Mouse (Mus musculus) CH12.LX (cell line): ENCODE measurements at regions not wholly inside any gene's neighbourhood (a gene's known extent, or its start where the extent isn't known, plus 50 kb on each side); places are given as distances from the start of the nearest gene placed in this dataset.

Experiments used
- DNase-seq: peaks from one replicate; pipeline ENCODE4 v3.0.0-alpha.2; 2013; ENCODE audit errors: extremely low read depth
- H3K27ac ChIP-seq: 2 replicates; pipeline ENCODE4 v1.5.1; 2012; ENCODE audit warnings: low read depth, mild to moderate bottlenecking, control low read depth, moderate library complexity; ENCODE audit not compliant: insufficient read depth
- H3K27me3 ChIP-seq: replicated peaks from 2 replicates; pipeline ENCODE3; 2012; ENCODE audit warnings: inconsistent platforms
- H3K36me3 ChIP-seq, 2 experiments: replicated peaks in 1 of 2; 2 replicates each; pipeline versions ENCODE3 to v1.6.1; 2012; ENCODE audit warnings: inconsistent platforms in 1 of 2, low read length in 1 of 2, mild to moderate bottlenecking in 1 of 2, mixed read lengths in 1 of 2, moderate library complexity in 1 of 2; ENCODE audit not compliant: control insufficient read depth in 1 of 2, insufficient read depth in 1 of 2
- H3K4me1 ChIP-seq, 2 experiments: 2 replicates each; pipeline ENCODE4 v1.6.1; 2012; ENCODE audit warnings: inconsistent platforms in 1 of 2, moderate library complexity in 1 of 2; ENCODE audit not compliant: insufficient read depth in 2 of 2, control insufficient read depth in 1 of 2
- H3K4me2 ChIP-seq: 2 replicates; pipeline ENCODE4 v1.6.1; 2012; ENCODE audit warnings: low read depth, mild to moderate bottlenecking, control low read depth; ENCODE audit not compliant: poor library complexity, insufficient read depth, severe bottlenecking
- H3K4me3 ChIP-seq, 3 experiments: fragments of 150-350 bp in 1 of 3; sonication (generic) in 1 of 3; replicated peaks in 1 of 3; 2 replicates each; pipeline versions ENCODE3 to v1.5.1; 2011 to 2012; ENCODE audit warnings: low read depth in 2 of 3, low read length in 2 of 3, mild to moderate bottlenecking in 2 of 3, moderate library complexity in 2 of 3, control low read depth in 1 of 3, improper control_type of control experiment in 1 of 3, inconsistent platforms in 1 of 3, mixed read lengths in 1 of 3; ENCODE audit not compliant: poor library complexity in 1 of 3
- H3K79me2 ChIP-seq: replicated peaks from 2 replicates; pipeline ENCODE4 v1.6.1; 2012; ENCODE audit warnings: mild to moderate bottlenecking, moderate library complexity; ENCODE audit not compliant: control insufficient read depth, poor library complexity, insufficient read depth, severe bottlenecking; ENCODE audit errors: extremely low read depth
- H3K9ac ChIP-seq: 2 replicates; pipeline ENCODE4 v1.6.1; 2012; ENCODE audit warnings: low read depth, mild to moderate bottlenecking, control low read depth, moderate library complexity; ENCODE audit not compliant: insufficient read depth
- H3K9me3 ChIP-seq: replicated peaks from 2 replicates; pipeline ENCODE3; 2012; ENCODE audit warnings: low read length, inconsistent platforms, mixed read lengths
- CHD1 ChIP-seq: IDR thresholded peaks from 2 replicates; pipeline ENCODE4 v1.6.1; 2012; ENCODE audit warnings: low read depth, low read length, improper control_type of control experiment, inconsistent platforms
- CHD2 ChIP-seq: IDR thresholded peaks from 2 replicates; pipeline ENCODE4 v1.6.1; 2011; ENCODE audit warnings: low read length, improper control_type of control experiment
- CTCF ChIP-seq, 2 experiments: IDR thresholded peaks in 1 of 2; conservative IDR thresholded peaks in 1 of 2; 2 replicates each; pipeline ENCODE4 v1.5.1; 2011 to 2012; ENCODE audit warnings: low read depth in 2 of 2, low read length in 2 of 2, improper control_type of control experiment in 1 of 2, inconsistent platforms in 1 of 2, mild to moderate bottlenecking in 1 of 2, moderate library complexity in 1 of 2
- E2F4 ChIP-seq: IDR thresholded peaks from 2 replicates; pipeline ENCODE4 v1.6.1; 2011; ENCODE audit warnings: low read depth, low read length, improper control_type of control experiment; ENCODE audit not compliant: insufficient replicate concordance
- ELF1 ChIP-seq: IDR thresholded peaks from 2 replicates; pipeline ENCODE4 v1.6.1; 2014; ENCODE audit warnings: low read depth, mild to moderate bottlenecking, inconsistent platforms, low read length, improper control_type of control experiment
- EP300 ChIP-seq: IDR thresholded peaks from 2 replicates; pipeline ENCODE4 v1.6.1; 2011; ENCODE audit warnings: low read length, improper control_type of control experiment
- ETS1 ChIP-seq: conservative IDR thresholded peaks from 2 replicates; pipeline ENCODE4 v1.6.1; 2012; ENCODE audit warnings: low read depth, mild to moderate bottlenecking, inconsistent platforms, low read length, improper control_type of control experiment, moderate library complexity
- GABPA ChIP-seq: IDR thresholded peaks from 2 replicates; pipeline ENCODE4 v1.6.1; 2012; ENCODE audit warnings: low read depth, low read length, improper control_type of control experiment, inconsistent platforms; ENCODE audit not compliant: insufficient replicate concordance
- HCFC1 ChIP-seq: IDR thresholded peaks from 2 replicates; pipeline ENCODE4 v1.6.1; 2012; ENCODE audit warnings: low read depth, mild to moderate bottlenecking, inconsistent platforms, low read length, improper control_type of control experiment
- JUN ChIP-seq: IDR thresholded peaks from 2 replicates; pipeline ENCODE4 v1.6.1; 2011; ENCODE audit warnings: low read depth, mild to moderate bottlenecking, low read length, improper control_type of control experiment, moderate library complexity; ENCODE audit not compliant: insufficient read depth
- JUND ChIP-seq: conservative IDR thresholded peaks from 2 replicates; pipeline ENCODE4 v1.6.1; 2011; ENCODE audit warnings: low read depth, low read length, improper control_type of control experiment
- KAT2A ChIP-seq: IDR thresholded peaks from 2 replicates; pipeline ENCODE4 v1.6.1; 2012; ENCODE audit warnings: low read length, improper control_type of control experiment, inconsistent platforms; ENCODE audit not compliant: insufficient replicate concordance
- MAFK ChIP-seq: IDR thresholded peaks from 2 replicates; pipeline ENCODE4 v1.6.1; 2011; ENCODE audit warnings: low read length, improper control_type of control experiment; ENCODE audit not compliant: insufficient replicate concordance
- MEF2A ChIP-seq: IDR thresholded peaks from 2 replicates; pipeline ENCODE4 v1.6.1; 2014; ENCODE audit warnings: low read depth, mild to moderate bottlenecking, inconsistent platforms, low read length, improper control_type of control experiment, borderline replicate concordance
- MXI1 ChIP-seq: IDR thresholded peaks from 2 replicates; pipeline ENCODE4 v1.6.1; 2011; ENCODE audit warnings: mild to moderate bottlenecking, low read depth, low read length, improper control_type of control experiment
- MYC ChIP-seq: IDR thresholded peaks from 2 replicates; pipeline ENCODE4 v1.6.1; 2011; ENCODE audit warnings: low read depth, mild to moderate bottlenecking, improper control_type of control experiment, low read length
- NRF1 ChIP-seq: IDR thresholded peaks from 2 replicates; pipeline ENCODE4 v1.6.1; 2014; ENCODE audit warnings: low read depth, mild to moderate bottlenecking, inconsistent platforms, low read length, improper control_type of control experiment, moderate library complexity
- POLR2A ChIP-seq: IDR thresholded peaks from 2 replicates; pipeline ENCODE4 v1.6.1; 2011; ENCODE audit warnings: low read depth, mild to moderate bottlenecking, improper control_type of control experiment, low read length
- POLR2AphosphoS2 ChIP-seq: IDR thresholded peaks from 2 replicates; pipeline ENCODE4 v1.6.1; 2011; ENCODE audit warnings: low read depth, low read length, improper control_type of control experiment
- TBP ChIP-seq: conservative IDR thresholded peaks from 2 replicates; pipeline ENCODE4 v1.6.1; 2011; ENCODE audit warnings: low read depth, low read length, improper control_type of control experiment
- UBTF ChIP-seq: IDR thresholded peaks from 2 replicates; pipeline ENCODE4 v1.6.1; 2012; ENCODE audit warnings: low read depth, mild to moderate bottlenecking, inconsistent platforms, low read length, improper control_type of control experiment, moderate library complexity
- USF2 ChIP-seq: conservative IDR thresholded peaks from 2 replicates; pipeline ENCODE4 v1.6.1; 2011; ENCODE audit warnings: low read depth, low read length, improper control_type of control experiment
- ZC3H11A ChIP-seq: IDR thresholded peaks from 2 replicates; pipeline ENCODE4 v1.6.1; 2012; ENCODE audit warnings: low read depth, mild to moderate bottlenecking, inconsistent platforms, low read length, improper control_type of control experiment
- ZMIZ1 ChIP-seq: IDR thresholded peaks from 2 replicates; pipeline ENCODE4 v1.6.1; 2012; ENCODE audit warnings: low read depth, mild to moderate bottlenecking, inconsistent platforms, low read length, improper control_type of control experiment
- dilution Hi-C: fragments of 300-500 bp; cut with MboI; formaldehyde crosslinking; loops from 2 replicates; pipeline ENCODE4 v1.14.3; 2020; ENCODE audit warnings: low sequenced_read_pairs; ENCODE audit not compliant: extremely low pct_unique_long_range_greater_than_20kb, extremely low pct_ligation_motif_present
- in situ Hi-C: fragments of 300-500 bp; cut with MboI; formaldehyde crosslinking; loops from 3 replicates; pipeline ENCODE4 v1.14.3; 2019; ENCODE audit warnings: low sequenced_read_pairs, low pct_ligation_motif_present, low pct_unique_long_range_greater_than_20kb, mixed read lengths

DNA sequence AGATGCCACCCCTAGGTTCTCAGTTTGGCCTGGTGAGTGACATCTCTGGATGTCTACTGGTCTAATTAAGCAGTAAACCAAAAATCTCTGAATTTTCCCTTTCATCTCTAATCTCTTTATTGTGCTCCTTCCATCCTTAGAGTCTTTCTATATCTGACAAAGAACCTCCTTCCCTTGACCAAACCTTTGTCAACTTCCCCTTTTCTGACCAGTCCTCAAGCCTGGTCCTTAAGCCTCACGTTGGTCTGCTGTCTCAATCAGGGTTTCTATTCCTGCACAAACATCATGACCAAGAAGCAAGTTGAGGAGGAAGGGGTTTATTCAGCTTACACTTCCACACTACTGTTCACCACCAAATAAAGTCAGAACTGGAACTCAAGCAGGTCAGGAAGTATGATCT lies 116.4 kb upstream of the Tab2 start:
- H3K27ac ChIP-seq = no peak overlapping the region
- peaks cover 11 to 12% of the 10 kb centered on the region in 2 experiments for H3K4me1 ChIP-seq
- dilution Hi-C loops = no loop called here
- no peak overlapping the region for H3K9ac ChIP-seq
- no peaks in the 10 kb centered on the region for H3K79me2 ChIP-seq
- H3K4me3 ChIP-seq = no peak overlapping the region
- TF ChIP-seq TBP = no peak
- no peak for TF ChIP-seq CHD1
- no peak for TF ChIP-seq POLR2A
- TF ChIP-seq MEF2A = no peak
- no peak for TF ChIP-seq KAT2A
- no peak for TF ChIP-seq ETS1
- no peak for TF ChIP-seq ZMIZ1
- no peak for TF ChIP-seq MXI1
- TF ChIP-seq USF2 = no peak
- TF ChIP-seq, all 38 proteins: peak for 0
- DNase-seq = no peak
- Histone ChIP-seq H3K27me3 (no peaks in the 10 kb centered on the region), H3K9me3 (no peaks in the 10 kb centered on the region), H3K4me2 (no peak overlapping the region), H3K36me3 (no peaks in the 10 kb centered on the region)
- in situ Hi-C loops = no loop called here

DNA sequence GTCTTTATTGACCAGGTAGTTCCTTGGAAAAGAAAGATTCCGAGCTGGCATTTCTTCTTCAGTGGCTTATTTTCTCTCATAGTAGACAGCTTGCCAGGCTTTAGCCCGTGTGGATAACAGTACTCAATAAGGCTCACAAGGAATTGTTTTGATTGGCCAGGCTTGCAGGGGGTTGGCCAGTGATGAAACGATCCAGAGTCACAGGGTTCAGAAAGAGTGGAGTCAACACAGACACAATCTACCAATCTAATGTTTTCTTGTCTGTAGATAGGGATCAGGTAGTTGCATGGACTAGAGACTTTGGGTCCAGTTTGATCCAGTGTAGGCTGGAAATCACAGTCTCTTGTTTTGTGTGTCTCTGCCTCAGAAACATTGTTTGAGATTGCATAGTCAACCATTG lies 115.8 kb upstream of the Tab2 start:
- in situ Hi-C loops = no loop called here
- H3K36me3 ChIP-seq = no peaks in the 10 kb centered on the region
- no peak overlapping the region for H3K9ac ChIP-seq
- no peak for DNase-seq
- no peak overlapping the region for H3K27ac ChIP-seq
- no peaks in the 10 kb centered on the region for H3K9me3 ChIP-seq
- no peak overlapping the region for H3K4me3 ChIP-seq
- TF ChIP-seq CHD1 (no peak), POLR2AphosphoS2 (no peak), UBTF (no peak), HCFC1 (no peak), NRF1 (no peak), ZMIZ1 (no peak), ELF1 (no peak), ZC3H11A (no peak), CTCF (conservative IDR thresholded peaks at IDR 0.05 in 1 of 2, IDR thresholded peaks at IDR 0.05 in 1 of 2; ENCODE audit: low read depth in 2 of 2, low read length in 2 of 2) (no peak), POLR2A (no peak)
- TF ChIP-seq, all 38 proteins: peak for 0
- dilution Hi-C loops = no loop called here
- H3K79me2 ChIP-seq = no peaks in the 10 kb centered on the region
- no peaks in the 10 kb centered on the region for H3K27me3 ChIP-seq
- no peak overlapping the region for H3K4me2 ChIP-seq
- H3K4me1 ChIP-seq = peaks cover 11 to 15% of the 10 kb centered on the region in 2 experiments

DNA sequence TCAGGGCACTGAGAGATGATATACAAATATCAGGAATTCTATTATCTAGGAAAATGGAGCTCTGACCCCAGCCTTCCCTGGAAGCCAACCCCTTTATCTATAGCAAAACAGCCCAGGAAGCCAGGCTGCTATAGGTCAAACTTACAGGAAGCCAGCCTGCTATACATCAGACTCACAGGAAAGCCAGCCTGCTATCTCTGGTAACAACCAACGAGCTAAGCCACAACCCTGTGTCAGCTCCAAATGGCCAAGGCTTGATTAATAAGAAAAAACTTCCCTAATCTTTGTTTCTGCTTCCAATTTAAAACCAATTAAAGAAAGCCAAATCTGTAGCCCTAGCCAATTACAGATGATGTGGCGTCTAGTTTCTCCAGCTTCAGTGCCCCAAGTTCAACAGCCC lies 114.4 kb upstream of the Tab2 start:
- Histone ChIP-seq H3K36me3 (no peaks in the 10 kb centered on the region), H3K4me1 (peaks cover 11 to 26% of the 10 kb centered on the region in 2 experiments), H3K79me2 (no peaks in the 10 kb centered on the region), H3K4me2 (no peak overlapping the region), H3K4me3 (no peak overlapping the region), H3K9ac (no peak overlapping the region), H3K9me3 (no peaks in the 10 kb centered on the region), H3K27me3 (no peaks in the 10 kb centered on the region), H3K27ac (no peak overlapping the region)
- dilution Hi-C loops = no loop called here
- in situ Hi-C loops = no loop called here
- no peak for TF ChIP-seq MAFK
- no peak for TF ChIP-seq JUND
- no peak for TF ChIP-seq MEF2A
- no peak for TF ChIP-seq JUN
- TF ChIP-seq E2F4 = no peak
- no peak for TF ChIP-seq EP300
- TF ChIP-seq CHD1 = no peak
- TF ChIP-seq ELF1 = no peak
- no peak for TF ChIP-seq ZMIZ1
- TF ChIP-seq MXI1 = no peak
- TF ChIP-seq CHD2 = no peak
- TF ChIP-seq POLR2A = no peak
- no peak for TF ChIP-seq KAT2A
- no peak for TF ChIP-seq MYC
- TF ChIP-seq GABPA = no peak
- no peak for DNase-seq
